Mouse (Mus musculus) liver, postnatal 0 days (tissue): Measurements from ENCODE around the gene Tbc1d5.

Source experiments
- CTCF ChIP-seq: sonication (generic); IDR thresholded peaks from 2 replicates; pipeline ENCODE4 v1.5.1; 2016; ENCODE audit warnings: antibody characterized with exemption, low read depth
- EP300 ChIP-seq: IDR thresholded peaks from 2 replicates; pipeline ENCODE4 v1.6.1; 2016; ENCODE audit warnings: antibody characterized with exemption, low read depth, mild to moderate bottlenecking

- TF ChIP-seq CTCF, result no peak
- no peak for TF ChIP-seq EP300
Observed at GRCm38 (mm10) chr17:50872600-50872999, 306.6 kb downstream of the Tbc1d5 start.
